Mouse (Mus musculus): ENCODE data around the gene Bax. TPM values are rescaled to one million over a fixed set of nuclear protein-coding genes. Genes with fewer than 3 reads are reported as not detected.
A peak's percentile ranks its signal among the peaks of the same experiment; 100 is the strongest.

Bax gene
- total and polyA plus RNA-seq, 2 experiments, result 19.5 to 62.0 TPM

DNA sequence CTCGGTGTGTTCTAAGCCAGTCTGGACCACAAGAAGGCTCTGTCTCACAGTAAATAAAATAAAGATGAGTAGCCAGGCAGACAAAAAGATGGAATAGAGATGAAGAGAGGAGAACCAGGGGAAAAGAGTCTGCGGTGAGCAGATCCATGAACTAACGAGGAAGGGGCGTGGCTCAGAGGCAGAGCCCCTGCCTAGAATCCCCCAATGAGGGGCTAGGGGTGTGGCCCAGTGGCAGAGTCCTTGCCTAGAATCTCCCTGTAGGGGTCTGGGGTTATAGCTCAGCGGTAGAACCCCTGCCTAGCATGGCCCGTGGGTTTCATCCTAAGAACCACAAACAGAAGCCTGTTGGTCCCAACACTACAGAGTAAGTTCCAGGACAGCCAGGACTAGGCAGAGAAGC, 29.7 kb downstream of the Bax start:
- Histone ChIP-seq H3K4me1 (ENCODE audit: control insufficient read depth, insufficient read depth, low read length) (peaks cover 14% of the 10 kb centered on the region), H3K79me2 (ENCODE audit: control insufficient read depth, insufficient read depth, low read length) (peaks cover 8% of the 10 kb centered on the region; the same call in 1 of the 2 replicates), H3K27me3 (ENCODE audit: control insufficient read depth, insufficient read depth, low read length) (no peaks in the 10 kb centered on the region), H3K4me3 (ENCODE audit: insufficient read depth, low read depth, low read length) (no peak overlapping the region), H3K9ac (ENCODE audit: low read depth, low read length) (no peak overlapping the region), H3K36me3 (ENCODE audit: control insufficient read depth, insufficient read depth, low read length) (no peaks in the 10 kb centered on the region; the same call in 1 of the 2 replicates), H3K27ac (replicated peaks; ENCODE audit: insufficient read depth, low read depth, low read length) (no peak overlapping the region)
- no peak for DNase-seq (ENCODE audit: extremely low read depth, low read depth, low spot score)
- WGBS, result 90% methylated on average over 6 of the region's 6 CpGs
- TF ChIP-seq CTCF (IDR thresholded peaks at IDR 0.05; ENCODE audit: low read depth, low read length) (no peak), POLR2A (IDR thresholded peaks at IDR 0.05; ENCODE audit: extremely low read depth, insufficient read depth, low read length) (no peak)

DNA sequence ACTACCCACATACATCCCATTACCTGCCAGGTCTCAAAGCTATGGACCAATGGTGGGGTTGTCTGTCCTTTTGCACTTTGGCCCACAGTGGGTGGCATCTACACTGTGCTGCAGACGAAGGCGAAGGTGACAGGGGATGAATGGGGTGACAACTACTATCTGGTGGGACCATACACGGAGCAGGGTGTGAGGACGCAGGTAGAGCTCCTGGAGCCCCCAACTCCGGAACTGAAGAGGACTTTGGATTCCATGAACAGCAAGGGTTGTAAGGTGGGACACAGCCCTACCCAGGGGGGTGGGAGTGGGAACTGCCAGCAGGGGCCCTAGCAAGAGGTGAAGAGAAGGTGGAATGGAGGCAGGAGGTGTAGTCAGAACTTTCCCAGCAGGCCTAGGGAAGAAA, 30.3 kb downstream of the Bax start:
- H3K79me2 ChIP-seq (ENCODE audit: control insufficient read depth, insufficient read depth, low read length), result peaks cover 8% of the 10 kb centered on the region; the same call in 1 of the 2 replicates
- H3K27ac ChIP-seq (replicated peaks; ENCODE audit: insufficient read depth, low read depth, low read length), result no peak overlapping the region
- WGBS, result 88% methylated on average over 5 of the region's 5 CpGs
- no peak for DNase-seq (ENCODE audit: extremely low read depth, low read depth, low spot score)
- H3K36me3 ChIP-seq (ENCODE audit: control insufficient read depth, insufficient read depth, low read length), result no peaks in the 10 kb centered on the region; the same call in 1 of the 2 replicates
- no peak overlapping the region for H3K4me3 ChIP-seq (ENCODE audit: insufficient read depth, low read depth, low read length)
- no peak overlapping the region for H3K9ac ChIP-seq (ENCODE audit: low read depth, low read length)
- peaks cover 14% of the 10 kb centered on the region for H3K4me1 ChIP-seq (ENCODE audit: control insufficient read depth, insufficient read depth, low read length)
- TF ChIP-seq CTCF (IDR thresholded peaks at IDR 0.05; ENCODE audit: low read depth, low read length) (no peak), POLR2A (IDR thresholded peaks at IDR 0.05; ENCODE audit: extremely low read depth, insufficient read depth, low read length) (no peak)
- no peaks in the 10 kb centered on the region for H3K27me3 ChIP-seq (ENCODE audit: control insufficient read depth, insufficient read depth, low read length)

DNA sequence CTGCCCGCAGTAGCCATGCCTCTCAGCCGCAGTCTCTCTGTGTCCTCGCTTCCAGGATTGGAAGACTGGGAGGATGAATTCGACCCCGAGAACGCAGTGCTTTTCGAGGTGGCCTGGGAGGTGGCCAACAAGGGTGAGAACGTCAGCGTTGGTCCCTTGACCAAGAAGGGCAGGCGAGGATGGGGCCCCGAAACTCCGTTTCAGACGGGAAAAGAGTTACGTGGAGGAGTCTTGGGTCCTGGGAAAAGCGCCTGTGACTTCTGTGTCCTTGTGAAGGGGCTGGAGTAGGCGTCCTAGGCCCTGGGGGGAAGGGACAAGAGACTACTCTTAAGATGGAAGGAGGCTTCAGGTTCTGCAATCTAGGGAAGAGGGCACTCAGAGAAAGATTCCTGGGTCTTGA, 31.7 kb downstream of the Bax start:
- H3K27me3 ChIP-seq (ENCODE audit: control insufficient read depth, insufficient read depth, low read length), result no peaks in the 10 kb centered on the region
- H3K27ac ChIP-seq (replicated peaks; ENCODE audit: insufficient read depth, low read depth, low read length), result peak overlapping the region; percentile 11; the same call in 1 of the 2 replicates
- peaks cover 12% of the 10 kb centered on the region; the same call in 1 of the 2 replicates for H3K79me2 ChIP-seq (ENCODE audit: control insufficient read depth, insufficient read depth, low read length)
- no peak for DNase-seq (ENCODE audit: extremely low read depth, low read depth, low spot score)
- H3K4me1 ChIP-seq (ENCODE audit: control insufficient read depth, insufficient read depth, low read length), result peaks cover 14% of the 10 kb centered on the region
- H3K36me3 ChIP-seq (ENCODE audit: control insufficient read depth, insufficient read depth, low read length), result no peaks in the 10 kb centered on the region
- H3K4me3 ChIP-seq (ENCODE audit: insufficient read depth, low read depth, low read length), result peak overlapping the region; percentile 61
- TF ChIP-seq CTCF (IDR thresholded peaks at IDR 0.05; ENCODE audit: low read depth, low read length), result no peak
- TF ChIP-seq POLR2A (IDR thresholded peaks at IDR 0.05; ENCODE audit: extremely low read depth, insufficient read depth, low read length), result no peak
- H3K9ac ChIP-seq (ENCODE audit: low read depth, low read length), result peak overlapping the region; percentile 72
- under 1% methylated on average over 16 of the region's 16 CpGs for WGBS

DNA sequence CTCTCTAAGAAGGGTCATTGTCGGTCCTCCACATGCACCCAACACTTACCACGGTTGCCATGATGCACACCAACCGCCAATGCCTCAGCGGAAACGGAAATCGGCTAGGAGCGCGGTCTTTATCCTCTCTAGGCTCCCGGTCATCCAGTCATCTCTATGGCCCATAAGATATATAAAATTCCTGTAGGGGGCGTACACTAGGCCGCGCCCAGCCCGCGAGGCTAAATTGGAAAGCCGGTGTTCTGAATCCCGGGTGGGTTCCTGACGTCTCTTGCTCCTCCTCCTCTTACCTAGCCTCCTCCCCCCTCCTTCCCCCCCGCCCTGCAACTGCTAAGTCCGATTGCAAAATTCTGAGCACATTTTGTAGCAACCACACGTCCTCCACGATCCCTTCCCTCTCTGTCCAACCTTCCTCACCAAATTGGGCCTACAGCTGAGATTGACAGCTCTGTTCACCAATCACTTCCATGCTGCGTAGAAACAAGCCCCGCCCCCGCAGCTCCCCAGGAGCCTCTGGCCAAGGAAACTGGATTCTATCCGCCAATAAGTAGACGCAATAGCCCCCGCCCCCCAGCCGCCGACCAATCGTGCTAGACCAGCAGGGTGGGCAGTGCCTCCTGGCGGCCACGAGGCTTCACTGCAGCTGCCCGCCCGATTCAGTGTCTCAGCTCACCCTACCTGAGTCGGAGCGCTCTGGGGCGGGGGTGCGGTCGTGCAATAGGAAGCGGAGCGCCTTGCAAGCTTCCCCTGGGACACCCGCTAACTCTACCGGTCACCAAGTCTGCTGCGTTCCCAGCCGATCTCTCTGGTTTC, 32.3 kb downstream of the Bax start, which contains the start of gene Gys1:
Gys1 (plus strand) TSS at position 642 of the 813 bp plus-strand sequence.
- peak within 1 kb of the TSS; percentile 11 for H3K27ac ChIP-seq (replicated peaks; ENCODE audit: insufficient read depth, low read depth, low read length)
- peak within 1 kb of the TSS; percentile 61 for H3K4me3 ChIP-seq (ENCODE audit: insufficient read depth, low read depth, low read length)
- DNase-seq (ENCODE audit: extremely low read depth, low read depth, low spot score), result peak; percentile 100
- peaks cover 12% of the 10 kb centered on the region; the same call in 1 of the 2 replicates for H3K79me2 ChIP-seq (ENCODE audit: control insufficient read depth, insufficient read depth, low read length)
- peaks cover 14% of the 10 kb centered on the region for H3K4me1 ChIP-seq (ENCODE audit: control insufficient read depth, insufficient read depth, low read length)
- H3K9ac ChIP-seq (ENCODE audit: low read depth, low read length), result peak within 1 kb of the TSS; percentile 72
- TF ChIP-seq CTCF (IDR thresholded peaks at IDR 0.05; ENCODE audit: low read depth, low read length), result peak; percentile 94
- peak; percentile 61; the same call in 1 of the 2 replicates for TF ChIP-seq POLR2A (IDR thresholded peaks at IDR 0.05; ENCODE audit: extremely low read depth, insufficient read depth, low read length)
- H3K36me3 ChIP-seq (ENCODE audit: control insufficient read depth, insufficient read depth, low read length), result no peaks in the 10 kb centered on the region
- 1% methylated on average over 45 of the region's 45 CpGs for WGBS
- no peaks in the 10 kb centered on the region for H3K27me3 ChIP-seq (ENCODE audit: control insufficient read depth, insufficient read depth, low read length)

DNA sequence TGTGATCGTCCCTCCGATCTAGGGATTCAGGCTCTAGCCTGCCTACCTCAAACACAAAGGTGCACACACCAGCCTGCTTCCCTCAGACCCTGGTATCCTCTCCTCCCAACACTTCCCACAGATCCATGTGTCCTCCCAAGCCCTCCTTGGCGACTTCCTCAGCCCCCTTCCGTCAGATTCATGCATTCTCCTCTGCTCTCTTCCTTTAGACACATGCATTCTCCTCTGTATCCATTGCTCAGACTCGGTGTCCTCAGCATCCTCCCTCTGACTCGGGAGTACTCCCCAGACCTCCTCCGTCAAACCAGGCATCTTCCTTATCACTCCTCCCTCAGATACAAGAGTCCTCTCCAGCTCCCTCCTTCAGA, 32.9 kb downstream of the Bax start:
- TF ChIP-seq CTCF (IDR thresholded peaks at IDR 0.05; ENCODE audit: low read depth, low read length), result no peak
- no peak for TF ChIP-seq POLR2A (IDR thresholded peaks at IDR 0.05; ENCODE audit: extremely low read depth, insufficient read depth, low read length)
- Histone ChIP-seq H3K4me3 (ENCODE audit: insufficient read depth, low read depth, low read length) (peak overlapping the region; percentile 55), H3K4me1 (ENCODE audit: control insufficient read depth, insufficient read depth, low read length) (peaks cover 14% of the 10 kb centered on the region), H3K27me3 (ENCODE audit: control insufficient read depth, insufficient read depth, low read length) (no peaks in the 10 kb centered on the region), H3K9ac (ENCODE audit: low read depth, low read length) (peak overlapping the region; percentile 60), H3K27ac (replicated peaks; ENCODE audit: insufficient read depth, low read depth, low read length) (no peak overlapping the region; the same call in 1 of the 2 replicates), H3K79me2 (ENCODE audit: control insufficient read depth, insufficient read depth, low read length) (peaks cover 12% of the 10 kb centered on the region; the same call in 1 of the 2 replicates), H3K36me3 (ENCODE audit: control insufficient read depth, insufficient read depth, low read length) (no peaks in the 10 kb centered on the region)
- no peak for DNase-seq (ENCODE audit: extremely low read depth, low read depth, low spot score)
- under 1% methylated on average over 7 of the region's 7 CpGs for WGBS

Measured in liver, adult 2 months (tissue).